Mouse (Mus musculus) CD8-positive naive resting alpha-beta T cell, adult 57 days (primary cell): ENCODE results near the gene Pip4k2b. TPM values are rescaled to one million over a fixed set of nuclear protein-coding genes. Genes with fewer than 3 reads are reported as not detected.

Source experiments
- total RNA-seq: library from RNA; stranded (reverse); gene quantifications from one replicate; pipeline ENCODE4 v1.2.4, GENCODE M21; 2023

Gene Pip4k2b
- total RNA-seq, result 51.3 TPM

DNA sequence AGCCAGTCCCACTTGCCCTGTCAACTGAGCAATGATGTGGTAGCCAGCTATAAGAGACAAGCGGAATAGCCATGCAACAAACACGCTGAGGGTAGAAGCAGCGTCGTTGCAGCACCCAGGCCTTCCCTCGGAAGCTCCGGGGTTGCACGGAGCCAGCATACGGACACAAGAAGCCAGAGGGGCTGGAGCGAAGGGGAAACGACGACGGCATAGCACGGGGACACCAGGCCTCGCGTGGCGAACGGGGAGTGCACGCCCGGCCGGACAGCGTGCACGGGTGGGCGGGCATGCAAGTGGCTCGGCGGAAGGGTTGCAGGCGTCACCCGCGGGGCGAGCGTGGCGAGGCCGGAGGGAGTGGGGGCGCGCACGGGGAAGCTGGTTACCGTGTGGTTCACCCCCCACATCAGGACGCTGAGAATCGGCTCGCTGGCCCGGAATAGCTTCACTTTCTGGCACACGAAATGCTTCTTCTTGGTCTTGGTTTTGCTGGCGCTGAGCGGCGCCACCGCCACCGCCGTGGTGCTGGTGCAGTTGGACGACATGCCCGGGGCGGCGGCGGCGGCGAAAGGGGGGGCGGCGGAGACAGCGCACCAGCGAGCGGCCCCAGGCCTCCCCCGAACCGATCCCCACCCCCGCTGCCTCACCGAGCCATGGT, at the start of gene Pip4k2b:
Gene Pip4k2b (minus strand): TSS at position 642 of the 655 bp plus-strand sequence.

DNA sequence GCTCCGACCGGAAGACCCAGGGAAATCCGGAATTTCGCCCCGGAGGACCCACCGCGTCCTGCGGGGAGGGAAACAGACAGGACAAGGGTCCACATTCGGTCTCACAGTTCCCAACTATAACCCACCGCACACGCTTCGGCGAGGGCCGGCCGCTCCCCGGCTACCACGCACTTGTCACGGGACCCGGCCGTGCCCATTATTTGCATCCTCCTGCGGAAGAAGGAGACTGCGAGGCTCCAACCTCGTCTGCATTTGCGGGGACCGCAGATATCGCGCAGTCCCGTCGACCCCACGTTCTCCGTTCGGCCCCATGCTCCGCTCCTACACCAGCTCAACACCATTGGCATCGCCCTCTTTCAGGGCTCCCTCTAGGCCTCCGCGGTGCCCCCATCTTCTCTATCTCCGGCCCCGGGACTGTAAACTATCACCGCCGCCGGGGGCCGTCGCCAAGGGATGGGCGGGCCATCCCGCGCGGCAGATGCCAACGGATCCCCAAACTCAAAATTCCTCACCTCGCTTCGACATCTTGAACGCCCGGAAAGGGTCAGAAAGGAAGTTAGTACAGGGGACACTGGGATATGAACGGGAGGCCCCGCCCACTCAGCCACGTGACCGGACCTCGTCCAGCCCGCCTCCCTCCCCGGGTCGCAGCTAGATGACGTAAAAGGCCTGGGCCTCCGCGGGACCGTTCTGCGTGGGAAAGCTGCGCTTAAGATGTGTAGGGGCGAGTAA, 37.5 kb upstream of the Pip4k2b start, which contains the start of gene Rpl23:
Gene Rpl23 (minus strand): TSS at position 606 of the 732 bp plus-strand sequence.

DNA sequence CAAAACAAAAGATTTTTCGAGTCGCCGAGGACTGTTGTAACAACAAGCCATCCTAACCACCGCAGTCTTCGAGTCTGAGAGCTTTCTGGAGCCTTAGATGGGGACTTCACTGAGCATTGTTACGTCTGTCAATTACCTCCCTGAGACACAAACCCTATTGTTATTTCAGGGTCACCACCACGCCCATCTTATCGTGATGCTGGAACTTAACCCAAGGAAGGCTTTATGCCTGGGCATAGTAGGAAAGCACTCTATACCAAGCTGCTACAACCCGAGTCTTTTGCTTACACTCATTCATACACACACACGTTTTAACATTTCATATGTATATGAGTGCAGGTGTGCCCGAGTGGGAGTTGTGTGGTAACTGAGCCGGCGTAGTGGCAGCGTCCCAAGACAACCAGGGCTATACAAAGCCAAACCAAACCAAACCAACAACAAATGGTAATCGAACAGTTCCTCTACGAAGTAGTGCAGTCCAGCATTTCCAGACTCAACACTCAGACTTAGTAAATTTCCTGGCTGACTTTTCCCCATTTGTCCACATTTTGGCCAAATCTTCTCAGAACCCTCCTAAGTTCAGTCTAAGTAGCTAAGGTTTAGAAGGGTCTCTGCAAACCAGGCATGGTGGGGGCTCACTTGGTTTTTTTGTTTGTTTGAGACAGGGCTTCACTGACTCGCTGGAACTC, 31.4 kb upstream of the Pip4k2b start, which contains the start of gene 1700001P01Rik:
Gene 1700001P01Rik (minus strand): TSS at position 111 of the 689 bp plus-strand sequence.

GRCm38 (mm10) chr11:97766154-97766881, 21.8 kb upstream of the Pip4k2b start, which contains the start of gene Cwc25:
TSS of gene Cwc25 (minus strand) at chr11:97766556.

GRCm38 (mm10) chr11:97703039-97703826, 41.3 kb downstream of the Pip4k2b start, which contains the start of gene Psmb3:
TSS of gene Psmb3 (plus strand) at chr11:97703399.

DNA sequence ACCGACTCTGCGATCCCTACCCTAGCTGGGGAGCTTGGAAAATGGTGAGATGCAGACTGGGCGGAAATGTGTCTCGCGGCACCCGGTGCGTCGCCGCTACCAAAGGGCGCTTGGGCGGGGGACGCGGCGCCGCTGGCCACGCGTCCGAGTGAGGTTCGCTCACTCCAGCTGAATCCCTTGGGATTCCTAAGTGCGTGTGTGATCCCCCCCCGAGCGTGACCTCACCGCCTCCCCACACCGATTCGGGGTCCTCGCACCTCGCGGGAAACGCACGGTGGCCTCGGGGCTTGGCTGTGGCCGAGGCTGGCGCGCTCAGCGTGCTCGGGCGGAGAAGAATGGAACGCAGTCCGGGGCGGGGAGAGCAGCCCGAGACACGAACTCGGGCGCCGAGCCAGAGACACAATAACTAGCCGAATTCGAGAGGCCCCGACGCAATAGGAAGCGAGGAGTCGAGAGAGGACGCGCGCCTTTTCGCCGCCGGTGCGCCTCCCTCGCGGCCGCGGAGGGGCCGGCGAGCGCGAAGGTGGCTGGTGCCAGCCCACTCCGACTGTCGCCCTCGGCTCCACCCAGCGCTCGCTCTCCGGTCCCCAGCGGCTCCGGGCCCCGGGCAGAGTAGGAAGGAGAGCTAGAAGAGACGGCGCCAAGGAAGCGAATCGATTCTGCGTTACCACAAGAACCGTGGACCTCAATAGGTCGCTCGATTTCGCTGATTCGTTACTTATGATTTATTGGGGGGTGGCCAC, 44.3 kb downstream of the Pip4k2b start, which contains the start of gene Pcgf2:
Gene Pcgf2 (minus strand): TSS at position 495 of the 743 bp plus-strand sequence.

GRCm38 (mm10) chr11:97685613-97686321, 58.7 kb downstream of the Pip4k2b start, which contains the start of gene Cisd3:
TSS of gene Cisd3 (plus strand) at chr11:97685826.

Other genes with a start within 250 kb of the Pip4k2b start
- gene 4933428G20Rik, start 244.4 kb downstream of the Pip4k2b start, total RNA-seq, result not detected
- not detected for gene Srcin1, start 168.5 kb downstream of the Pip4k2b start, total RNA-seq
- gene Epop, start 115.0 kb downstream of the Pip4k2b start, total RNA-seq, result 6.6 TPM
- 192 TPM for gene Mllt6, start 81.3 kb downstream of the Pip4k2b start, total RNA-seq
- 33.9 TPM for gene Cisd3, start 58.9 kb downstream of the Pip4k2b start, total RNA-seq
- 1.4 TPM for gene Pcgf2, start 44.2 kb downstream of the Pip4k2b start, total RNA-seq
- gene Psmb3, start 41.3 kb downstream of the Pip4k2b start, total RNA-seq, result 124 TPM
- 38.4 TPM for gene Cwc25, start 21.9 kb upstream of the Pip4k2b start, total RNA-seq
- 1.8 TPM for gene 1700001P01Rik, start 31.2 kb upstream of the Pip4k2b start, total RNA-seq
- gene Rpl23, start 37.7 kb upstream of the Pip4k2b start, total RNA-seq, result 2,689 TPM
- gene Lasp1, start 54.3 kb upstream of the Pip4k2b start, total RNA-seq, result 132 TPM
- gene B230217C12Rik, start 96.1 kb upstream of the Pip4k2b start, total RNA-seq, result 0.95 TPM
- gene Fbxo47, start 139.4 kb upstream of the Pip4k2b start, total RNA-seq, result 0.46 TPM
- 2.3 TPM for gene Plxdc1, start 241.7 kb upstream of the Pip4k2b start, total RNA-seq